Mouse (Mus musculus) limb, embryonic 11.5 days (tissue): ENCODE measurements at regions not wholly inside any gene's neighbourhood (a gene's known extent, or its start where the extent isn't known, plus 50 kb on each side); places are given as distances from the start of the nearest gene placed in this dataset.

Experiments used
- ATAC-seq: fragments of 200-750 bp; cut with Nextera tagmentation; 2 replicates; pipeline ENCODE4 v1.8.0; 2017; ENCODE audit warnings: low read depth; ENCODE audit not compliant: insufficient number of reproducible peaks, low FRiP score, low TSS enrichment
- DNase-seq: peaks from one replicate; pipeline ENCODE4 v3.0.0-alpha.2; 2015; ENCODE audit warnings: low spot score
- H3K27ac ChIP-seq: fragments of 300-500 bp; sonication (generic); replicated peaks from 2 replicates; pipeline ENCODE4 v1.5.1; 2014; ENCODE audit warnings: low read depth, mild to moderate bottlenecking, low read length
- H3K27me3 ChIP-seq: fragments of 300-500 bp; sonication (generic); 2 replicates; pipeline ENCODE4 v1.6.1; 2014; ENCODE audit warnings: mild to moderate bottlenecking, low read length, mixed read lengths; ENCODE audit not compliant: control insufficient read depth, insufficient read depth
- H3K36me3 ChIP-seq: fragments of 300-500 bp; sonication (generic); 2 replicates; pipeline ENCODE4 v1.6.1; 2014; ENCODE audit warnings: mild to moderate bottlenecking, low read length, moderate library complexity, mixed read lengths; ENCODE audit not compliant: control insufficient read depth, insufficient read depth
- H3K4me1 ChIP-seq: fragments of 300-500 bp; sonication (generic); 2 replicates; pipeline ENCODE4 v1.6.1; 2014; ENCODE audit warnings: low read length, mixed read lengths; ENCODE audit not compliant: control insufficient read depth, insufficient read depth
- H3K4me2 ChIP-seq: fragments of 300-500 bp; sonication (generic); 2 replicates; pipeline ENCODE4 v1.6.1; 2014; ENCODE audit warnings: low read depth, mild to moderate bottlenecking, moderate library complexity; ENCODE audit not compliant: severe bottlenecking
- H3K4me3 ChIP-seq: fragments of 300-500 bp; sonication (generic); 2 replicates; pipeline ENCODE4 v1.5.1; 2014; ENCODE audit warnings: low read depth, low read length
- H3K9ac ChIP-seq: fragments of 300-500 bp; sonication (generic); 2 replicates; pipeline ENCODE4 v1.6.1; 2014; ENCODE audit warnings: mild to moderate bottlenecking, low read length
- H3K9me3 ChIP-seq: fragments of 300-500 bp; sonication (generic); 2 replicates; pipeline ENCODE4 v1.6.1; 2016; ENCODE audit warnings: low read length; ENCODE audit not compliant: control insufficient read depth
- WGBS: fragments of 180-500 bp; shearing (Covaris S2); extraction: QIAGEN DNeasy Blood & Tissue Kit; methylation state at CpG from one replicate; pipeline ENCODE4 v1.1.7; 2014; 5-methylcytosine and 5-hydroxymethylcytosine counted together

GRCm38 (mm10) chr5:28526435-28526834 is 59.4 kb upstream of the Shh start:
- Histone ChIP-seq H3K36me3 (no peaks in the 10 kb centered on the region), H3K9ac (no peak overlapping the region), H3K27me3 (no peaks in the 10 kb centered on the region), H3K27ac (no peak overlapping the region), H3K9me3 (no peaks in the 10 kb centered on the region), H3K4me3 (no peak overlapping the region), H3K4me1 (no peaks in the 10 kb centered on the region), H3K4me2 (no peak overlapping the region)
- ATAC-seq (no peak), DNase-seq (no peak)
- 91% methylated on average over 3 of the region's 3 CpGs for WGBS

- Histone ChIP-seq H3K9me3 (no peaks in the 10 kb centered on the region), H3K4me2 (no peak overlapping the region), H3K9ac (no peak overlapping the region), H3K4me3 (no peak overlapping the region), H3K27me3 (no peaks in the 10 kb centered on the region), H3K4me1 (no peaks in the 10 kb centered on the region), H3K36me3 (no peaks in the 10 kb centered on the region), H3K27ac (no peak overlapping the region)
- ATAC-seq, result no peak
- WGBS, result 56% methylated on average over 9 of the region's 9 CpGs
- DNase-seq, result no peak
Observed at GRCm38 (mm10) chr5:28520800-28521707, 54.0 kb upstream of the Shh start.

GRCm38 (mm10) chr5:28519059-28519543 is 52.0 kb upstream of the Shh start:
- Histone ChIP-seq H3K4me1 (no peaks in the 10 kb centered on the region), H3K27ac (no peak overlapping the region), H3K9ac (no peak overlapping the region), H3K36me3 (no peaks in the 10 kb centered on the region), H3K4me3 (no peak overlapping the region), H3K9me3 (no peaks in the 10 kb centered on the region), H3K27me3 (no peaks in the 10 kb centered on the region), H3K4me2 (no peak overlapping the region)
- ATAC-seq (no peak), DNase-seq (peak; percentile 10)
- 85% methylated on average over 3 of the region's 3 CpGs for WGBS
